Mouse (Mus musculus): Measurements from ENCODE around the gene Baz2b.
"Not testable (repeated sequence)": the region's sequence is repeated elsewhere in the genome, so short reads cannot be mapped to it uniquely, and the experiment has no call there.

The Baz2b gene

DNA sequence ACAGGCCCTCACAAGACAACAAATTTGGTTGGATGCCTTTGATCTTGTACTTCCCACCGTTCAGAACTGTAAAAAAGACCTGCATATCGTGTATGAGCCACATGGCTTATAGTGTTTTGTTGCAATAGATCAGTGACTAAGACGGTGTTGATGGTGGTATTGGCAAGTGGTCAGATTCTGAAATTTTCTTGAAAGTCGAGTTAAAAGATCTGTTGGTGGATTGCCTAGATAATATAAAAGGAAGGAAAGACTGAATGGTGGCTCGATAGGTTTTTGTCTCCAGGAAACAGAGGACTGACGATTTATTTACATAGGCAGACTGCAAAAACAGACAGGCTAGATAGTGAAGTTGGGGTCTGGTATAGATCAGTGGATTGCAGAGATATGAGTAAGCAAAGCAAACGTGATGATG is 70.9 kb downstream of the Baz2b start:
- TF ChIP-seq CTCF (conservative IDR thresholded peaks at IDR 0.05; ENCODE audit: low read length) = no peak
- TF ChIP-seq NANOG (IDR thresholded peaks at IDR 0.05; ENCODE audit: borderline replicate concordance, low read length) = no peak
- TF ChIP-seq POU5F1 (IDR thresholded peaks at IDR 0.05; ENCODE audit: borderline replicate concordance, low read length) = no peak

GRCm38 (mm10) chr2:60135796-60136195 is 73.8 kb downstream of the Baz2b start:
- no peak for TF ChIP-seq POU5F1 (IDR thresholded peaks at IDR 0.05; ENCODE audit: borderline replicate concordance, low read length)
- Histone ChIP-seq H3K4me1 (replicated peaks; ENCODE audit: low read depth, low read length) (peaks cover 16% of the 10 kb centered on the region), H3K4me3 (replicated peaks; ENCODE audit: low read length) (no peak overlapping the region), H3K36me3 (ENCODE audit: insufficient read depth, low read length) (no peaks in the 10 kb centered on the region), H3K9me3 (ENCODE audit: low read length) (no peaks in the 10 kb centered on the region), H3K27me3 (ENCODE audit: insufficient read depth, low read length) (peaks cover 22% of the 10 kb centered on the region)

More for the DNA sequence above, 70.9 kb downstream of the Baz2b start:
- Histone ChIP-seq H3K36me3 (ENCODE audit: insufficient read depth, low read length) (no peaks in the 10 kb centered on the region), H3K4me3 (replicated peaks; ENCODE audit: low read length) (no peak overlapping the region), H3K9me3 (ENCODE audit: low read length) (no peaks in the 10 kb centered on the region), H3K4me1 (replicated peaks; ENCODE audit: low read depth, low read length) (peaks cover 26% of the 10 kb centered on the region), H3K27me3 (ENCODE audit: insufficient read depth, low read length) (peaks cover under 1% of the 10 kb centered on the region; the same call in 1 of the 2 replicates)

DNA sequence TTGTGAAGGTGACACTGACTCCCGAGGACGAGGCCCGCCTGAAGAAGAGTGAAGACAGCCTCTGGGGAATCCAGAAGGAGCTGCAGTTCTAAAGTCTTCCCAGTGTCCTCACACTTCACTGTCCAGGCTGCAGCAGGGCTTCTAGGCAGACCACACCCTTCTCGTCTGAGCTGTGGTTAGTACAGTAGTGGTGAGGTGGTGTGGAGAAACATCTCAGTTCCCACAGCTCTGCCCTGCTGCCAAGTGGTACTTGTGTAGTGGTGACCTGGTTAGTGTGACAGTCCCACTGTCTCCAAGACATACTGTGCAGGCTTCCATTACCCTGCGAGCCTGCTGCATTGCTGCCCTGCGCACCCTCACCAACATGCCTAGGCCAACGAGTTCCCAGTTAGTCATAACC is 74.7 kb downstream of the Baz2b start:
- Histone ChIP-seq H3K27me3 (ENCODE audit: insufficient read depth, low read length) (peaks cover 29% of the 10 kb centered on the region), H3K4me1 (replicated peaks; ENCODE audit: low read depth, low read length) (peaks cover 16% of the 10 kb centered on the region)
- not testable (repeated sequence) for H3K36me3 ChIP-seq (ENCODE audit: insufficient read depth, low read length); H3K4me3 ChIP-seq (replicated peaks; ENCODE audit: low read length); H3K9me3 ChIP-seq (ENCODE audit: low read length)

DNA sequence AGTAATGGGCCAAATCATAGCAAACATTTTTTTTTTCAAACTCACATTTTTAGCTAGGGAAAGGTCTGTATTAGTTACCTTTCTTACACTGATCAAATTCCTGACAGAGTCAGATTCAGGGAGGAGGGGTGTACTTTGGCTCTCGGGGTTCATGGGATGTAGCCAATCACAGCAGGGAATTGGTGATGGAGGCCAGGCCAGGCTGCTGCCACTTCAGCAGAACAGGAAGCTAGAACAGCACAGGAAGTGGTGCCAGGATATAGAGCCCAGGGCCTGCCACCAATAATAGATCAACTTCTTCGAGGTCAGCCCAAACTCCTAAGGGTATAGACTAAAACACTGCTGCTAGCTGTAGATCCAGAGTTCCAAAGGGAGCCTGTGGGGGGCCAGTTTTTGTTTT is 76.6 kb downstream of the Baz2b start:
- peaks cover 29% of the 10 kb centered on the region for H3K27me3 ChIP-seq (ENCODE audit: insufficient read depth, low read length)
- no peaks in the 10 kb centered on the region for H3K36me3 ChIP-seq (ENCODE audit: insufficient read depth, low read length)
- TF ChIP-seq POU5F1 (IDR thresholded peaks at IDR 0.05; ENCODE audit: borderline replicate concordance, low read length) = no peak
- H3K4me3 ChIP-seq (replicated peaks; ENCODE audit: low read length) = no peak overlapping the region
- H3K9me3 ChIP-seq (ENCODE audit: low read length) = no peaks in the 10 kb centered on the region
- peaks cover 16% of the 10 kb centered on the region for H3K4me1 ChIP-seq (replicated peaks; ENCODE audit: low read depth, low read length)

DNA sequence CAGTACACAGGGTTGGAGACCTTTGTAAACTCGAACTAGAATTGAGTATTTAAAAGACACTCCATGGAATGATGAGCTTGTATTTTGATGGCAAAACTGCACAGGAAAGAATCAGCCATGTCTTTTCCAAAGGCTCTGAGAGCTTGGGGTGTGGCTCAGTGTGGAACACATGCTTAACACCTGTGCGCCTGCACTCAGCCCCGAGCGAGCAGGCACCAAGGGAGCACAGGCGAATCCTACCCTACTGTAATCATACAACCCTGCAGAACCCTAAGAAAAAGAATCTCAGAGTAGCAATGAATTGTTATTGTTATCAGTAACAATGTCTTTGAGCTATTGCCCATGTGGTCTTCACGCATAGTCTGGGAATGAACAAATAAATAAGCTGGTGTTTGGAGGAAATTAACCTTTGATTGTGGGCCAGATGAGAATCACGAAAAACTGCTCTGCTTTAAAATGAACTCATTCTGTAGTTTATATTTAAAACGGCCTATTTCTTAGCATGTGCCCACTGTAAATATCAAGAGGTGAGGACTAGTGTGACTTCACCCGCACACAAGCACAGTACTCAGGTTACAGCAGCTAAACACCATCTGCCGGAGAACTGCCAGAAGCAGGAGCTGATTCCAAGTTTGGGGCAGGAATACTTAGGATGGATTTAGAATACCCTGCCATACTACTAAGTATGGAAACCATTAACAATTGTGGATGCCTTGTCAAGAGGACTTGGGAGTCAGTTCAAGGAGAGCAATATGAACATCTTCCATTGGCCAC is 77.2 kb downstream of the Baz2b start:
- TF ChIP-seq NANOG (IDR thresholded peaks at IDR 0.05; ENCODE audit: borderline replicate concordance, low read length) = no peak
- TF ChIP-seq POU5F1 (IDR thresholded peaks at IDR 0.05; ENCODE audit: borderline replicate concordance, low read length) = no peak
- Histone ChIP-seq H3K9me3 (ENCODE audit: low read length) (no peaks in the 10 kb centered on the region), H3K36me3 (ENCODE audit: insufficient read depth, low read length) (no peaks in the 10 kb centered on the region), H3K27me3 (ENCODE audit: insufficient read depth, low read length) (peaks cover 29% of the 10 kb centered on the region), H3K4me3 (replicated peaks; ENCODE audit: low read length) (no peak overlapping the region), H3K4me1 (replicated peaks; ENCODE audit: low read depth, low read length) (peaks cover 16% of the 10 kb centered on the region)

DNA sequence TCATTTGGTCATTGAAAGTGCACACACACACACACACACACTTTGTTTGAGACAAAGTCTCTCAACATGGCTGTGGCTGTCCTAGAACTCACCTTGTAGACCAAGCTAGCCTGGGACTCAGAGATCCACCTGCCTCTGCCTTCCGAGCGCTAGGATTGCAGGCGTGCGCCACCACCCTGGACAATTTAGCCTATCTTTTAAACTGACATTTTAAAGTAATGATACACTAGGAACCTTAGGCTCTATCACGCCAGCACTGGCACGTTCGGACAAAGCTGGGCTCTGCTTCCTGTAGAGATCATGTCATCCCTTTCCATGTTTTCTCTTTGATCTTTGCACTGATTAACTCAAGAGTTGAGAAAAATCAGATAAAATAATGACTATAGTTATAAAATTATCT is 81.0 kb downstream of the Baz2b start:
- H3K9me3 ChIP-seq (ENCODE audit: low read length) = no peaks in the 10 kb centered on the region
- H3K36me3 ChIP-seq (ENCODE audit: insufficient read depth, low read length) = no peaks in the 10 kb centered on the region
- H3K4me1 ChIP-seq (replicated peaks; ENCODE audit: low read depth, low read length) = peaks cover 30% of the 10 kb centered on the region
- H3K4me3 ChIP-seq (replicated peaks; ENCODE audit: low read length) = no peak overlapping the region
- peaks cover 34% of the 10 kb centered on the region for H3K27me3 ChIP-seq (ENCODE audit: insufficient read depth, low read length)
- TF ChIP-seq NANOG (IDR thresholded peaks at IDR 0.05; ENCODE audit: borderline replicate concordance, low read length) (no peak), CTCF (conservative IDR thresholded peaks at IDR 0.05; ENCODE audit: low read length) (no peak), POU5F1 (IDR thresholded peaks at IDR 0.05; ENCODE audit: borderline replicate concordance, low read length) (no peak)

GRCm38 (mm10) chr2:60126831-60127230 is 82.8 kb downstream of the Baz2b start:
- Histone ChIP-seq H3K9me3 (ENCODE audit: low read length) (no peaks in the 10 kb centered on the region), H3K36me3 (ENCODE audit: insufficient read depth, low read length) (no peaks in the 10 kb centered on the region), H3K4me3 (replicated peaks; ENCODE audit: low read length) (no peak overlapping the region; the same call in 1 of the 2 replicates), H3K4me1 (replicated peaks; ENCODE audit: low read depth, low read length) (peaks cover 33% of the 10 kb centered on the region), H3K27me3 (ENCODE audit: insufficient read depth, low read length) (peaks cover 20% of the 10 kb centered on the region)
- TF ChIP-seq NANOG (IDR thresholded peaks at IDR 0.05; ENCODE audit: borderline replicate concordance, low read length) = no peak
- TF ChIP-seq POU5F1 (IDR thresholded peaks at IDR 0.05; ENCODE audit: borderline replicate concordance, low read length) = no peak
- TF ChIP-seq CTCF (conservative IDR thresholded peaks at IDR 0.05; ENCODE audit: low read length) = no peak

DNA sequence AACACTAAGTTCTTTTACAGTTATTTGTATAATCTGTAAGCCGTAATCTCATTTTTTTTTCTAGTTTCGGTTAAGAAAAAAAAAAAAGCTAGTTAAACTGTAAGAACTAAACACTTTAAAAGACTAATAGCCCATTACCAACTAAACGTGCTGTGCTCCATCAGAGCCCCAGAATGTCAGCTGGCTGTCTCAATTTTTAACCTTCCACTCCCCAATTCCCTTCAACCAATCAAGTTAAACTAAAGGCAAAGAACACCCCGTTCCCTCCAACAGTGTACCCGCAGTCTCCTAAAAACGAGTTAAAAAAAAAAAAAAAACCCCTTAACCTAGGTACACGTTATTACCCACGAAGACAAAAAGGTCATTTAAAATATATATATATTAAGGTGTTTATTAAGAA is 83.3 kb downstream of the Baz2b start:
- peaks cover 32% of the 10 kb centered on the region for H3K4me1 ChIP-seq (replicated peaks; ENCODE audit: low read depth, low read length)
- TF ChIP-seq CTCF (conservative IDR thresholded peaks at IDR 0.05; ENCODE audit: low read length) = no peak
- no peak for TF ChIP-seq NANOG (IDR thresholded peaks at IDR 0.05; ENCODE audit: borderline replicate concordance, low read length)
- TF ChIP-seq POU5F1 (IDR thresholded peaks at IDR 0.05; ENCODE audit: borderline replicate concordance, low read length) = no peak

More for the DNA sequence above, 83.3 kb downstream of the Baz2b start:
- Histone ChIP-seq H3K4me3 (replicated peaks; ENCODE audit: low read length) (no peak overlapping the region), H3K9me3 (ENCODE audit: low read length) (no peaks in the 10 kb centered on the region), H3K36me3 (ENCODE audit: insufficient read depth, low read length) (no peaks in the 10 kb centered on the region), H3K27me3 (ENCODE audit: insufficient read depth, low read length) (peaks cover 17% of the 10 kb centered on the region)
